Mouse (Mus musculus) spleen, embryonic (tissue): ENCODE measurements around the gene Cyp2w1.

Experiments used
- CTCF ChIA-PET: fragments of 350-600 bp; sonication (Branson Sonifier 250); formaldehyde crosslinking; loops from one replicate; lab custom pipeline; 2022; lab: Charles Lee

Cyp2w1 gene

DNA sequence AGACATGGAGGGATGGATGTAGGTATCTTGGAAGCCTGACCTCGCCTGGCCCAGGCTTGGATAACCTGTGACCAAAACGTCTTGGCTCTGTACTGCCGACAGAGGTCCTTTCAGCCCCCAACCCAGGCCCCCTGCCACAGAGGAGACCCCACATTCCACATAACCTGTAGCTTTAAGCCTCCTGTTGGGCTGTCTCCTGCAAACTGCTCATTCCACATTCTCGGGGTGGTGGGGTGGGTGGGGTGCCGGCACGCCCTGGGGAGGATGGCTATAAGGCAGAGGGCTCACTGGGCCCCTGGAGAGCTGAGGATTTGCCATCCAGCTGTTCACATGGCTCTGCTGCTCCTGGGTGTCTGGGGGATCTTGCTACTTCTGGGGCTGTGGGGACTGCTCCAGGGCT lies at the start of gene Cyp2w1:
TSS of gene Cyp2w1 (plus strand) at position 301 of the 400 bp plus-strand sequence.
- CTCF ChIA-PET: no interaction called here

DNA sequence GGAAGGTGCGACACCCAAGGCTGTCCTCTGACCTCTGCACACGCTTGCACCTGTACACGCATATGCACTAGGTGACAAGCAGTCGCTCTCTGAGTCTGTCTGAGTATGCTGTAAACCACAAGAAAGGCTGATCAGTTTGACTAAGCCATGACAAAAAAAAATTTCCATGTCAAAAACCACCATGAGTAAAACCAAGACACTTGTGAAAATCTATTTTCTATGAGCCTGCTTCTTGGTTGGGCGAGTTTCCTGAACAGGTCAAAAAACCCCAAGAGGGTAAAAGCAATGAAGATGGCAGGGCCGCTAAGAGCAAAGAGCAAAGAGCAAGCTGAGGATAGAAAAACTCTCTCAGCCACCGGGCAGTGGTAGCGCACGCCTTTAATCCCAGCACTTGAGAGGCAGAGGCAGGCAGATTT lies 48.8 kb upstream of the Cyp2w1 start:
- CTCF ChIA-PET: interaction anchor here (0.5 to 0.7 kb wide), 2 partner anchors 50 to 580 kb away, joined by 3 to 5 read pairs; no protein-coding TSS in a partner anchor

DNA sequence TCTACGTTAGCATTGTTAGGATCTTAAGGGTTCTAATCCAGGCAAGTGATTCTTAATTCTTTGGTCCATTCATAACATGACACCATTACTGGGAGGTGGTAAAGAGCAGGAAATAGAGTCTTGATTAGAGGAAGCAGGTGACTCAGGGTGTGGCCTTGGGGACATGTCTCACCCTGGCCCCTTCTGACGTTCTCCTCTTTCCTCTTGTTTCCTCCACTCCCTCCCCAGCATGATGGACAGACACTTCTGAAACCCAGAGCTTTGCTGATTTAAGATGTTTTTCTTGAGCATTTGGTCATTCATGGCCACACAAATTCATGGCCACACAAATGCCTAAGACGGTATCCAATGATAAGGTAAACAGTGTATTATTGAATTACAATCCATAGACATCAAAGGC lies 42.5 kb upstream of the Cyp2w1 start:
- CTCF ChIA-PET: no interaction called here

DNA sequence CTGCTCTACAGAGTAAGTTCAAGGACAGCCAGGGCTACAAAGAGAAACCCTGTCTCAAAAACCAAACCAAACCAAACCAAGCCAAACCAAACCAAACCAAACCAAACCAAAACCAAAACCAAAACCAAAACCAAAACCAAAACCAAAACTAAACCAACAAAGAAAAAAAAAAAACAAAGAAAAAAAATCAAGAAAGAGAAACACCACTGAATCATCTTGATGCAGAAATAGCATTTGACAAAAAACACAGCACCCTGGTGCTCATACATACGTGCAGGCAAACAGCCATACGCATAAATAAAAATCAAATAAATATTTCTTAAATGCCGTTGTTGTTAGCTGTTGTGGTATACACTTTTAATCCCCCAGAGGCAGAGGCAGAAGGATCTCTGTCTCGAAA lies 41.9 kb upstream of the Cyp2w1 start:
- CTCF ChIA-PET: no interaction called here

DNA sequence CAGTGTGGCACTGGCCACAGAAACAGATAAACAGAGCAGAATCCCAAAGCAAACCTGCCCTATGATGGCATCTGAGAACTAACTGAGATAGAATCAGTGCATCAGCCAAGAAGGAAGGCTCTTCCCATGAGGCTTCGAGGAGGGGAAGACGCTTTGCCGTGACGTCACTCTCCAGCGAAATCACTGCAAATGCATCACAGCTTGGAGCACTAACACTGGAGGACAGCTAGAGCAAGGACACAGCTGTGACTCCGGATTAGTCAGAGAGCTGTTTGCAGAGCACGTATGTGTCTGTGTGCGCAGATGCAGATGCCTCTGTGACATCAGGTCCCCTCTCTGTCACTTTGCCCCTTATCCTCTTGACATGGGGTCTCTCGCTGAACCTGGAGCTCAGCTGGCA lies 40.6 kb upstream of the Cyp2w1 start:
- CTCF ChIA-PET: no interaction called here

DNA sequence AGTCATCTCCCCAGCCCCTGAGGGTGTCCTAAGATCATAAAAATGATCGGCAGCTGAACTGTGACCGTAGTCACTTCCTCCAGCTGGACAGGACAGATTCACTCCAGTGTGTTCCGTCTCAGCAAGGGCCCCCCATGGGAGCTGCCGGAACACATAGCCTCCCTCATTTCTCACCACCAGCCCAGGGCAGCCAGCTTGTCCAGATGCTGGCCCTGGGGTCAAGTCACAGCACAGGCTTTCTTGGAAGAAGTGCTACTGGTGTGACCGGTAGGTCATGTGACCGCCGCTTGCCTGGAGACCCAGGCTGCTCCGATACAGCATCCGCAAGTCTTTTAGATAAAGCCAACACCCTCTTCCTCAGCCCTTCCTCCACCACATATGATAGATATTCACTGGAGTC lies 38.9 kb upstream of the Cyp2w1 start:
- CTCF ChIA-PET: no interaction called here

DNA sequence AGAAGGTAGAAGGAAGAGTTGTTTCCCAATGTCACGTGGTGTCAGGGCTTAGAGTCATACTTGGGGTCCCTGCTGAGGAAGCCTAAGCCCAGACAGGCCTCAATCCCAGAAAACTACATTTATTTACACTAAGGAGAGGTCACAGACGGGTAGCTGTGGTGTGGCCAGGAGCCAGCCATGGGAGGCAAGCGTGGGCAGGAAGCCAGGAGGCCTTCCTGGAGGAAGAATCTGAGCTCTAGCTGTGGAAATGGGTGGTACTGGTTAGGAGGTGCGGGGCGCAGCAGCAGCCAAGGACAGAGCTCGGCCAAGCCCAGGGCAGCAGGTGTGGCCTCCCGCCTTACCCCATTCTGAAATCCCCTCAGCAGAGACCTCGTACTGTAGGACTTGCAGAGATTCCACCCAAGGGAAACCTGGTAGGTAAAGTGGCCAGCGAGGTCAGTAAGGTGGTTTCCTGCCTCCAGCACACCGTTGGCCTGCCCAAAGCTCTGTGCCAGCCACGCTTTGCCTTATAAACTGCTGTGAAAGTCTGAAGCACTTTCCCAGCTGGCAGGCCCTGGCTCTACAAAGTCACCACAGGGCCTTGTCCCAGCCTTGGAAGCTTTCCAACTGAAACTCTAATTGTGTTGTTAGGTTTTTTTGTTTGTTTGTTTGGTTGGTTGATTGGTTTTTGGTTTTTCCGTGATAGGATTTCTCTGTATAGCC lies 37.3 kb upstream of the Cyp2w1 start:
- CTCF ChIA-PET: no interaction called here

DNA sequence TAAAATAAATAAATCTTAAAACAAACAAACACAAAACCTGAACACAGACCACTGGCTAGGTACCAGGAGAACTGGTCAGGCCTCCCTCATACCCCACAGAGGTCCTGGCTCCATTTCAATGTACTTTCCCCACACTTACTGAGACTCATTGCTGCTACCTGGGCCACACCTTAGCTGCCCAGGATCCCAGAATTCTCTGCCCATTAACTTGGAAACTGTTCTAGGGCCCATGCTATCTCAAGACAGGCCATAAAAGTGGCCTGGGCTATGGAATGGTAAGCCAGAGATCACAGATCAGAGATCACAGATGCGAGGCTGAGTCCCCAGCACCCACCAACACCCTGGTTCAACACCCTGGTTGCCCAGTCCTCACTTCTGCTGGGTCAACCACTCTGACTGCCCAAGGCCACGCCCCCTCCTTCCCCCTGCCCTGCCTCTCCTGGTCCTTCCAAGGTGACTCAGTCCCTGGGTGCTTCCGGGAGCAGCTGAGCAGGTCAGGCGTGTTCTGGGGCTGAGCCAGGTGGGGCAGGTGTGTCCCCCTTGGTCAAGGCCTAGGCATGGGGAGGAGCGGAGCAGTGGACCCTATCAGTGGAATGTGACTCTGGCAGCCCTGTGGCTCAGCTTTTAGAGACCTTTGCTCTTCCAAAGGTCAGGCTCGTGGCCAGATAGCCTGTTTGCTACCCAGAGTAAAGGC lies 35.3 kb upstream of the Cyp2w1 start:
- CTCF ChIA-PET: no interaction called here

DNA sequence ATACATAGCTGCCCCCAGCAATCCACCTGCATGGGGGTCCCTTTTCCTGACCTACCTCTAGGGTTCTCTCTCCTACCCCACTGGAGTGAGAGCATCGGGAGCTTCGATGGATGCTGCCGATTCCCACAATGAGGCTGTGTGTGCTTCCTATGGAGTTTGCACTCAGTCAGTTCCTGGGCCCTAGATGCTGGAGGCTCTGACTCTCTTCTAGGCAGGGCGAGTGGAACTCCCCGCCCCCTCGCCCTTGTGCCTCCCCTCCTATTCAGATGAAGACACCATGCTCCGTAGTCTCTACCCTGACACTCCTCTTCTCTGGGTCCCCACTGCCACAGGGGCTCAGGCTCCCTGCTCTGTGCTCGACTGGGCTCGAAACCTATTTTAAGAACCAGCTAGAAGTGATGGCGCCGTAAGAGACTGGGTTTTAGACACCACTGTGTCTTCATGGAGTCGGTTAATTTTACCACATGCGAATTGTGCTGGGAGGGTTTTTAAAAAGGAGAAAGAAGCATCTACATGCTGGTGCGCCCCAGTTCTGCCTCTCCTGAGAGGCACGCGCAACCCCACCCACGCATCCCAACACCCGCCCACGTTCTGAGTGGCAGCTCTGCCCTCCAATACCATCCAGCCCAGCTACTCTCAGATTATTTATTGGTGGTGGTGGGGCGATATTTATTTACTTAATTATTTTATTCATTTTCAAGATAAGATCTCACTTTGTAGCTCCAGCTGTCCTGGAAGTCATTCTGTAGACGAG lies 34.5 kb upstream of the Cyp2w1 start:
- CTCF ChIA-PET: no interaction called here

DNA sequence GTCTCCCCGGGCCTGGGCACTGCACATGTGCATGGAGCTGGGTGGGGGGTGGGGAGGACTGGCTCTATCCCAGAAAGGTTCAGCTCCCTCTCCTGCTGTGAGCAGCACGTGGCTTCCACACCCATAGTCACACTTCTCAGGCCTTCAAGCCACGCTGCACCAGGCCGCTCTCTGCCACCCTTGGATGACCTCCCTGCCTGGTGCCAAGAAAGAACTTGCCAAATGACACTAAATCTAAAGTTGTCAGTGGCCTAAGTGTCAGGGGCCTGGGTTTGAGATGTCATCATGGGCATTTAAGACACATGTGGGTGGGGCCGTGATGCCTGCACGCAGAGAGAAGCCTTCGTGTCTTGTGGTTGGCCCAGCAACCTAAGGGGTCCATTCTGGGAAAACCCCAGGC lies 32.0 kb upstream of the Cyp2w1 start:
- CTCF ChIA-PET: no interaction called here

DNA sequence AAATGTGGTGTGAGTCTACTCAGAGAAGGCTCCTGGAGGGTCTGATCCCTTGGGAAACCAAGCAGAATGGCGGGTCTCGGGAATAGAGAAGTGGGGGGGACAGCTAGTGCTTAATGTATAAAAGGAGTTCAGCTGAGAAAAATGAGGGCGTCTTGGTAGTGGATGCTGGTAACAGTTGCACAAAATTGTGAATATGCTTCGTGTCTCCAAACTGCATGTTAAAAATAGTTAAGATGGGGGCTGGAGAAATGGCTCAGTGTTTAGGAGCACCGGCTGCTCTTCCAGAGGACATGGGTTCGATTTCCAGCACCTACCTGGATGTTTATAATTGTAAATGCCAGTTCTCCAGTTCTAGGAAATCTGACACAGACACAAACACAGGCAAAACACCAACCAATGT lies 31.1 kb upstream of the Cyp2w1 start:
- CTCF ChIA-PET: no interaction called here

DNA sequence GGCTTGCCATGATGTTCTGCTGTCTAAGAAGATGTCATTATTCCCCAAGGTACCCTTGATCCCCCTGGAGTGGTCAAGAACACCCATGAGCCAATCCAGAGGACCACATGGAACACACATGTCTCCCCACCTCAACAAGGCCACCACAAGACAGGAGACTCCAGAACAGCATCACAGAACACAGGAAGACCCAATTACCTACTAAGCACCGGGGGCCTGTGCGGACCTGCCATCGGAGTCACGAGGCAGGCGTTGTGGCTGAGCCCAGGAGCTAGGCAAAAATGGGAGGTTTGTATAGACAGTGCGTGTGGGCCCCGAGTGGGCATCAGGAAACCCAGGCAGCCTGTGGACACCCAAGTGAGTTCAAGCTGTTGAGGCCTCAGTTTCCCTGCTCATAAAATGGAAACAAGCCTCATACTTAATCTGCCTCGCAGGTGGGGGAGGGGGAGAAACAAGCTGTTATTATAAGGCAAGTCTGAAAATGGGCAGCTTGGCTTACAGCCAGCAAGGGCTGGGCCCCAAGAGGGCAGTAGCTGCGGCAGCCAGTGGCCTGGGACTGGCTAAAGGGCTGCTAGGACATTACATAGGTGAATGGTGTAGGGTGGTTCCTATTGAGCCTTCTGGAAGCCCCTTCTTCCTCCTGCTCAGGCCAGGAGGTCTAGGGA lies 29.0 kb upstream of the Cyp2w1 start:
- CTCF ChIA-PET: interaction anchor here (0.6 to 0.9 kb wide), 2 partner anchors 16 to 1072 kb away, joined by 3 read pairs; no protein-coding TSS in a partner anchor

DNA sequence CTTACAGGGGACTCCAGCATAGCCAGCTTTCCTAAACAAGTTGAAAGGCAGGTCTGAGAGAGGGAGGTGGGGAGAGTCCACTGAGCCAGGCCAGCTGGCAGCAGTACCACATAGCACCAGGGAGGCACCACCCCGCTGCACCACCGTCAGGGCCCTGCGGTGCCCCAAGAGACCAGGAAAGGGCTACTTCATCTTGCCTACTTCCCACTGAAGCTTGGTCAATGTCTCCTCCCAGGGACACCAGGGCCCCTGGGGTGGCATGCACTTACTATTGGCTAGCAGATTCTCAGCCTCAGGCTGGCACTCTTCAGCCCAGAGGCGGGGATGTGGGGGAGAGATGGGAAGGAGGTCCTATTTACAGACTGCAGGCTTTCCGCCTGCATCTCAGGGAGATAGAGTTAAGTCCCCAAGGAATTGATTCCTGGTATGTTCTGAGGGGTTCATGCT lies 28.3 kb upstream of the Cyp2w1 start:
- CTCF ChIA-PET: interaction anchor here (0.9 to 1.5 kb wide), 2 partner anchors 16 to 23 kb away, joined by 3 to 5 read pairs; no protein-coding TSS in a partner anchor

DNA sequence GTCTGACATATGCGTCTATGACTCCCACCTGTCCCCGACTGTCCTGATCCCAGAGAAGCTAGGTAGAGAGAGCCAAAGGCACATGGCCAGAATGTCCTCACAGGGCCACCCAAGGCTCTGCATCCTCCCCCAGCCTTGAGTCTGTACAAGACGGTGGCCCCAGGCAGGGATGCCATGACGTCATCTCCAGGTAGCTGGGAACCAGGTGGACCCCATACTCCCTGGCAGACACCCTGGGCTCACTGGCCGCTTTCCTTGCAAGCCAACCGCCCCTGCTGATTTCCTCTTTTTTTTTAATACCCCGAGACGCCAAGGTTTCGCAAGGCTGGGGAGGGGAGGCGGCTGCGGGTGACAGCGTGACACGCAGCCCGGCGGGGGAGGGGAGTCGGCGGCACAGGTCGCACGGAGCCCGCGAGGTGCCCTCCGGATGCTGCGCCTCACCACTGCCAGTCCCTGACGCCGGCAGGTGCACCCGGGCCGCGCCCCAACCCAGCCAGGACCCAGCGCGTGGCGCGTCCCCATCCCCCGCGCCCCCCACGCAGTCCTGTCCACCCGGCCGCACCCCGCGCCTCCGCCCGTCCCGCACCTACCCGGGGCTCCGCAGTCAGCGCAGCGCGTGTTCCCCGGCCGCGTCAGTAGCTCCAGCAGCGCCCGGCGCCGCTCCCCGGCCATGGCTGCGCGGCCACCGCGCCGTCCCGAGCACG lies 27.6 kb upstream of the Cyp2w1 start:
- CTCF ChIA-PET: interaction anchor here (0.8 to 1.5 kb wide), 4 partner anchors 24 to 42 kb away, joined by 3 to 5 read pairs (median 4); no protein-coding TSS in a partner anchor

DNA sequence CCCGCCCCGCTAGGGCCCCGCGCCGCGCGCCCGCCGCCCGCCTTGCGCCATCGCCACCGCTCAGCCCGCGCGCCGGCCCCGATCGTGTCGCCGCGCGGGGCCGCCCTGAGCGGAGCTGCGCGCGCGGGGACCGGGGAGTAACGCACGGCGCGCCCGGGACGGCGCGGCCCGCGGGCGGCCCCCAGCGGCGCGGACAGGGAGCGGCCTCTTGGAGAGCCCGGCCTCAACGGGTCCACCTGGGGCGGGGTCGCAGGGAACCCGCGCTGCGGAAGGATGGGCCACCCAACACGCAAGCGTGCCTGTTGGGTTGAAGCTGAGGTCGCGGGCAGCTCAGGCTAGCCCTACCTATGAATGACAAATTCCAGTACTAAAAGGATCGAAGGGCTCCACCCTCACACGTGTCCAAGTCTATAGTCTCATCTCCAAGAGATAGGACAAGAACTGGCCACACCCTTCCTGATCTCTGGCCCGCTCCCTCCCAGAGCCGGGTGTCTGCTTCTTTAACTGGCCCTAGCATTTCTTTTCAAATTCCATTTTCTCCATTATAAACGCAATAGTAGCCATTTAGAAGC lies 26.9 kb upstream of the Cyp2w1 start, which contains the start of gene Adap1:
TSS of gene Adap1 (minus strand) at position 228 of the 572 bp plus-strand sequence.
- CTCF ChIA-PET: interaction anchor here (0.8 to 1.5 kb wide), 5 partner anchors 25 to 43 kb away, joined by 3 to 5 read pairs (median 4); no protein-coding TSS in a partner anchor

DNA sequence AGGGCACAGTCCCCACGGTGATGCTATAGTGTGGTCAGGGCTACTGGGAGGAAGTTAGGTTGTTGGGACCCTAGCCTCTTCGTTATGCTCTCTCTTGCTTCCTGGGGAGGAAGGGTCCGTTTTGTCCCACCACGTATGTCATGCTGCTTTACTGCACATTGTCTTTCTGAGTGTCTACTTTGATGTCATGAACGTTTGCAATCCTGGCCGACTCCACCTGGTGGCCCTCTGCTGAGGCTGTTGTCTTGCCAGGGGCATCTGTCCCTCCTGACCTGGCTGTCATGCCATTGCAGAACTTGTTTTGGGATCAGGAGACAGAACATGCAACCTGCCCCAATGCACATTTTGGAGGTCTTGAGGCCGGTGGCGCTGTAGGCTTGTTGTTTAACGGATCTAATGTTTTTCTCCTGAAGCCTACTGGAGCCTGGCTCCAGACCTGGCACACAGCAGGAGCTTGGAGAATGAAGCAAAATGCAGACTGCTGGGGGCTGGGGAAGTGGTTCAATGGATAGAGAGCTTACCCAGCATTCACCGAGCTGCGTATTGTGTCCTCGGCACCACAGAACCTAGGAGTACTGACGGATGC lies 26.2 kb upstream of the Cyp2w1 start:
- CTCF ChIA-PET: interaction anchor here (0.5 to 1.1 kb wide), 2 partner anchors 15 to 28 kb away, joined by 4 to 5 read pairs; no protein-coding TSS in a partner anchor

DNA sequence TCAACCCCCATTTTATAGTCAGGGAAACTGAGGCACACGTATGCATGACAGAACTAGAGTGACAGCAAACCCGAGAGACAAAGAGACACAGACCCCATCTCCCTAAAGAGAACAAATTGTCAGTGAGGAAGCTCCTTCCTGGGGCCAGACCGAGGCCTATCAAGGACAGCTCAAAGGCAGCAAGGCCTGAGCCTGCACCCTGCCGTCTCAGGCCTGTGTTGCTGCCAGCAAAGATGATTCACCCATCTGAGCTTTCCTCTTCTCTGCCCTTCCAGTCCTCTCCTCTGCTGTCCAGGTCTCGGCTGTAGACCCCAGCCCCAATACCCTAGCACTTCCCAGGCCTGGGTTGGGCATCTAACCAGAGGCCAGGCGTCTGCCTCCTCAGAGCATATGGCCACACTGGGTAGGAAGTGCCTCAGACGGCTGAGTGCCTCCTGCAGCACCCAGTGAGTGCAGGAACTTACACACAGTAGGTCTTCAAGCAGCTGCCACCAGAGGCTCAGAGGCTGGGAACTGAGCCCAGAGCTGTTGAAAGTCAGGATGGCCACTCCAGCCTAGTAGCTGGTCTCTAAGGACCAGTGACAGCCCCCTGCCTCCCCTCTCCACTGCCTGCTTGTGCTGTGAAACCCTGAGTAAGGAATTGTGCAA lies 25.3 kb upstream of the Cyp2w1 start:
- CTCF ChIA-PET: interaction anchor here (0.5 kb wide), 1 partner anchor 14 kb away, joined by 5 read pairs; no protein-coding TSS in a partner anchor

DNA sequence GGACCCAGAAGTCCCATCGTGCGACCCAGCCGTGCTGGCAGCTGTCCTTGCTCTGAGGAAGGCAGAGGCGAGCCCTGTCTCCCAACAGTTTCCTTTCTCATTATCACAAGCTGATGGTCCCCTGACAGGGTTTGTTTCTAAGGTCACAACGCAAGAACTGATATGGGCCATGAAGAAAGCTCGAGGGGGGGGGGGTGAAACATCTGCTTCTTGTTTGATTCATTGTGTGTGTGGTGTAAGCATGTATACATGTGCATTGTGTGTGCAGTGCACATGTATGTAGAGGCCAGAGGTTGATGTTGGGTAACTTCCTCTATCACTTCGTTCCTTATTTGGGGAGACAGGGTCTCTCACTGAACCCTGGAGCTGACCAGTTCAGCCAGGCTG lies 24.8 kb upstream of the Cyp2w1 start:
- CTCF ChIA-PET: no interaction called here

DNA sequence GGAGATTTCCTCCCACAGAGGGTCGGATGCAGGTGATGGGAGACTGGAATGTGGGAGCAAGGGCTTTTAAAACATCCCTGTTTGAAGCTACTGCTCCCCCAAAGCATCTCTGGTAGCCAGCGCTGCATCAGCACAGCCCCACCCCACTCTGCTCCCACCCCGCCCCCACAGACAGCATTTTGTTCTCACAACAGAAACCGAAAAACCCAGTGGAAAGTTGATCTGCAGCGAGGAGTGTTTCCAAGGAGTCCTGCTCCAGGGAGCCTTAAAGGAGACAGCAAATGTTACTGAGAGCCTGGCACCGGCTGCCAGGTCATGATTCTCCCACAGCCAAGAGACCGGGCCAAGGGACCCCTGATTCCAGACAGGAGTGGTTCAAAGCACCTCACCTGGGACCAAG lies 21.7 kb upstream of the Cyp2w1 start:
- CTCF ChIA-PET: interaction anchor here (0.6 kb wide), 1 partner anchor 162 kb away, joined by 5 read pairs; no protein-coding TSS in a partner anchor
